Mouse (Mus musculus): ENCODE results near the gene Fam126a. TPM values are rescaled to one million over a fixed set of nuclear protein-coding genes. Genes with fewer than 3 reads are reported as not detected.

Fam126a gene
- total and polyA plus RNA-seq, 3 experiments, result 30.0 to 51.1 (median 34.7) TPM

DNA sequence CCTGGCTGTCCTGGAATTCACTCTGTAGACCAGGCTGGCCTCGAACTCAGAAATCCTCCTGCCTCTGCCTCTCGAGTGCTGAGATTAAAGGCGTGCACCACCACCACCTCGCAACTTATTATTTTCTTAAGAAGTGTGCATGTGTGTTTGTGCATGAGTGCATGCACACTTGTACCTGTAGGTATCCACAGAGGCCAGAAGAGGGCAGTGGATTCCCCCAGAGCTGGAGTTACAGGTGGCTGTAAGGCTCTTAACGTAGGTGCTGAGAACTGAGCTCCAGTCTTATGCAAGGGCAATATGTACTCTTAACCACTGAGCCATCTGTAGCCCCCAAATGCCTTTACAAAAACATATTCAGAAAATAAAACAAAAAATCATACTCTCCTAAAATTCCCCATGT is 77.4 kb downstream of the Fam126a start:
- H3K4me1 ChIP-seq (ENCODE audit: control insufficient read depth in 1 of 2, insufficient read depth in 2 of 2, low read length in 2 of 2), result no peaks in the 10 kb centered on the region
- H3K79me2 ChIP-seq (ENCODE audit: control insufficient read depth, insufficient read depth, low read length, poor library complexity), result no peaks in the 10 kb centered on the region
- H3K9ac ChIP-seq (ENCODE audit: control insufficient read depth, low read depth, low read length, poor library complexity, severe bottlenecking), result no peak overlapping the region
- H3K27ac ChIP-seq (ENCODE audit: control insufficient read depth, low read depth, low read length), result no peak overlapping the region
- no peaks in the 10 kb centered on the region for H3K27me3 ChIP-seq (ENCODE audit: control insufficient read depth in 1 of 2, insufficient read depth in 2 of 2, low read length in 2 of 2)
- H3K4me3 ChIP-seq (ENCODE audit: control insufficient read depth in 1 of 2, insufficient read depth in 1 of 2, low read depth in 2 of 2, low read length in 2 of 2), result no peak overlapping the region
- TF ChIP-seq GATA1 (IDR thresholded peaks at IDR 0.05; ENCODE audit: low read depth, low read length), result no peak
- TF ChIP-seq ZNF384 (IDR thresholded peaks at IDR 0.05; ENCODE audit: low read depth, low read length), result no peak
- TF ChIP-seq RAD21 (IDR thresholded peaks at IDR 0.05; ENCODE audit: low read depth, low read length), result peak; percentile 21
- TF ChIP-seq SMC3 (IDR thresholded peaks at IDR 0.05; ENCODE audit: low read depth, low read length), result peak; percentile 40
- TF ChIP-seq MAZ (IDR thresholded peaks at IDR 0.05; ENCODE audit: low read depth, low read length), result no peak
- 0 out of 2 replicates have a peak, but pooled peaks have one; percentile 18 for TF ChIP-seq ZC3H11A (IDR thresholded peaks at IDR 0.05; ENCODE audit: low read depth, low read length)
- peak; percentile 13 to 38 (median 33); a peak in 5 of 6 replicates for TF ChIP-seq CTCF (IDR thresholded peaks at IDR 0.05 in 2 of 3, conservative IDR thresholded peaks at IDR 0.05 in 1 of 3; ENCODE audit: control insufficient read depth in 1 of 3, insufficient read depth in 1 of 3, low read depth in 2 of 3, low read length in 3 of 3, poor library complexity in 1 of 3, severe bottlenecking in 1 of 3)
- no peak for DNase-seq (ENCODE audit: low read depth, low spot score)
- no peaks in the 10 kb centered on the region for H3K9me3 ChIP-seq (replicated peaks; ENCODE audit: insufficient read depth, low read length)
- H3K36me3 ChIP-seq (ENCODE audit: control insufficient read depth in 1 of 2, insufficient read depth in 2 of 2, low read length in 2 of 2), result no peaks in the 10 kb centered on the region

DNA sequence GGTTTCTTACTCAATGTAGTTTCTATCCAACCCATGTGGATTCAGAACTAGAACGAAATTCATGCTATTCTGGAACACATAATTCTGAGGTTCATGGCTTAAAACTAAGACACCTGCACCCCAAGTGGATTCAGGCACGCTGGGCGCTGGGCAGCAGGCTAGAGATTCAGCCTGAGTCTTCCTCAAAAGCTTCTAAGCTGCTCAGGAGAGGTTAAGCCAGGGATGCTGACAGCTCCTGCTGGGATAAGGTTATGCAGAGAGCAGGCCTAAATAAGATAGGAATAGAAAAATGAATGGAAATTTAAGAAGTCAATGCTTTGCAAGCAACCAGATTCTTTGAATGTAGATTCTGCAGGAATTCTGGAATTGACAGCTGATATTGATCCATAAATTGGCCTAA is 82.4 kb downstream of the Fam126a start:
- Histone ChIP-seq H3K27me3 (ENCODE audit: control insufficient read depth in 1 of 2, insufficient read depth in 2 of 2, low read length in 2 of 2) (no peaks in the 10 kb centered on the region), H3K9ac (ENCODE audit: control insufficient read depth, low read depth, low read length, poor library complexity, severe bottlenecking) (no peak overlapping the region), H3K27ac (ENCODE audit: control insufficient read depth, low read depth, low read length) (no peak overlapping the region), H3K36me3 (ENCODE audit: control insufficient read depth in 1 of 2, insufficient read depth in 2 of 2, low read length in 2 of 2) (peaks cover 0 to 4% of the 10 kb centered on the region in 2 experiments; a peak in 1 of 4 replicates), H3K9me3 (replicated peaks; ENCODE audit: insufficient read depth, low read length) (no peaks in the 10 kb centered on the region), H3K4me1 (ENCODE audit: control insufficient read depth in 1 of 2, insufficient read depth in 2 of 2, low read length in 2 of 2) (peaks cover 0 to 7% of the 10 kb centered on the region in 2 experiments; a peak in 3 of 4 replicates), H3K79me2 (ENCODE audit: control insufficient read depth, insufficient read depth, low read length, poor library complexity) (no peaks in the 10 kb centered on the region), H3K4me3 (ENCODE audit: control insufficient read depth in 1 of 2, insufficient read depth in 1 of 2, low read depth in 2 of 2, low read length in 2 of 2) (no peak overlapping the region)
- no peak for DNase-seq (ENCODE audit: low read depth, low spot score)
- TF ChIP-seq SIN3A (IDR thresholded peaks at IDR 0.05; ENCODE audit: low read length), result no peak

DNA sequence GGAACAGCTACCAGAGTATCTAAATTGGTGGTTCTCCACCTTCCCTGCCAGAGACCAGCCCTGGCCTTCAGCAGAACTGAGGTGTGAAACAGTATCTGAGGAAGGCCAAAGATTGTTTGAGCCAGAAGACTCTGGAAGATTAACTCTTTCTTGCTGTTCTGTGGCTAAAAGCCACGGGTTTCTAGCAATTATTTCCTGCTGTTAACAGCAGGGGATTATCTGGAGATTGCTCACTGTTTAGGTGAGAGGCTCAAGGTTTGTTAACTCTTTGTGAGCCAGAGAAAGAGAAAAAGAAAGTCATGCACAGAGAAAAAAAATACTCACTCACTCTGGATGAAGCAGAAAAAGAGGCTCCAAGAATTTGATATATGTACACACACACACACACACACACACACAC is 85.4 kb downstream of the Fam126a start:
- Histone ChIP-seq H3K27me3 (ENCODE audit: control insufficient read depth in 1 of 2, insufficient read depth in 2 of 2, low read length in 2 of 2) (no peaks in the 10 kb centered on the region), H3K79me2 (ENCODE audit: control insufficient read depth, insufficient read depth, low read length, poor library complexity) (no peaks in the 10 kb centered on the region), H3K36me3 (ENCODE audit: control insufficient read depth in 1 of 2, insufficient read depth in 2 of 2, low read length in 2 of 2) (peaks cover 0 to 4% of the 10 kb centered on the region in 2 experiments; a peak in 1 of 4 replicates), H3K9ac (ENCODE audit: control insufficient read depth, low read depth, low read length, poor library complexity, severe bottlenecking) (no peak overlapping the region), H3K9me3 (replicated peaks; ENCODE audit: insufficient read depth, low read length) (no peaks in the 10 kb centered on the region), H3K27ac (ENCODE audit: control insufficient read depth, low read depth, low read length) (no peak overlapping the region), H3K4me1 (ENCODE audit: control insufficient read depth in 1 of 2, insufficient read depth in 2 of 2, low read length in 2 of 2) (peaks cover 0 to 9% of the 10 kb centered on the region in 2 experiments; a peak in 3 of 4 replicates), H3K4me3 (ENCODE audit: control insufficient read depth in 1 of 2, insufficient read depth in 1 of 2, low read depth in 2 of 2, low read length in 2 of 2) (no peak overlapping the region)
- peak; percentile 47 for DNase-seq (ENCODE audit: low read depth, low spot score)
- TF ChIP-seq ZNF384 (IDR thresholded peaks at IDR 0.05; ENCODE audit: low read depth, low read length), result no peak
- no peak for TF ChIP-seq NELFE (IDR thresholded peaks at IDR 0.05; ENCODE audit: low read depth, low read length)
- TF ChIP-seq ETS1 (IDR thresholded peaks at IDR 0.05; ENCODE audit: low read depth, low read length), result peak; percentile 36; the same call in 1 of the 2 replicates
- TF ChIP-seq EP300 (IDR thresholded peaks at IDR 0.05; ENCODE audit: low read depth in 1 of 2, low read length in 2 of 2), result peak; percentile 39 to 60; a peak in 2 of 4 replicates
- no peak for TF ChIP-seq SIN3A (IDR thresholded peaks at IDR 0.05; ENCODE audit: low read length)
- no peak for TF ChIP-seq JUND (IDR thresholded peaks at IDR 0.05; ENCODE audit: low read depth, low read length)
- TF ChIP-seq TCF12 (IDR thresholded peaks at IDR 0.05; ENCODE audit: low read depth, low read length), result peak; percentile 59; the same call in 1 of the 2 replicates
- TF ChIP-seq ZKSCAN1 (IDR thresholded peaks at IDR 0.05; ENCODE audit: low read depth, low read length), result no peak
- no peak for TF ChIP-seq GATA1 (IDR thresholded peaks at IDR 0.05; ENCODE audit: low read depth, low read length)
